Mouse (Mus musculus): ENCODE measurements around the gene Catsperd. TPM values are rescaled to one million over a fixed set of nuclear protein-coding genes. Genes with fewer than 3 reads are reported as not detected.
A peak's percentile ranks its signal among the peaks of the same experiment; 100 is the strongest.

The Catsperd gene
- total and polyA plus RNA-seq, 3 experiments: not detected

DNA sequence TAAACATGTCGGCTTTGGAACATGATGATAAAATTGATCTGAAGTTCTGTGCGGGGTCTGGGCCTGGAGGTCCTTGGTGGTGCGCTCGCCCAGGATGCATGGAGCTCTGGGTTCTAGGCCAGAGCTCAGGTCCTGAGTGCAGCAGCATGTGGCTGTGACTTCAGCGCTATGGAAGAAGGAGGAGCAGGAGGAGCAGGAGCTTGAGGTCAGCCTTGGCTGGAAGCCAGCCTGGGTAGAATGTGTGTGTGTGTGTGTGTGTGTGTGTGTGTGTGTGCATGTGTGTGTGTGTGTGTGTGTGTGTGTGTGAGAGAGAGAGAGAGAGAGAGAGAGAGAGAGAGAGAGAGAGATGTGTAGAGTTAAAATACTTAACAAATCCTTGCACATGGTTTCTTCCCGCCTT, 28.2 kb downstream of the Catsperd start:
- Histone ChIP-seq H3K27me3 (ENCODE audit: insufficient read depth, low read length) (peaks cover 59% of the 10 kb centered on the region), H3K4me3 (ENCODE audit: low read depth, low read length) (no peak overlapping the region), H3K9me3 (replicated peaks) (no peaks in the 10 kb centered on the region), H3K4me1 (ENCODE audit: insufficient read depth, low read depth, low read length) (peaks cover 18% of the 10 kb centered on the region), H3K36me3 (replicated peaks) (no peaks in the 10 kb centered on the region)
- ATAC-seq (ENCODE audit: extremely low read depth, insufficient number of reproducible peaks, low FRiP score, poor library complexity, severe bottlenecking) (no peak), DNase-seq (ENCODE audit: low spot score) (no peak)
- no peak for TF ChIP-seq POLR2AphosphoS5 (IDR thresholded peaks at IDR 0.05; ENCODE audit: insufficient replicate concordance, low read depth, low read length)
- TF ChIP-seq GATA2 (IDR thresholded peaks at IDR 0.05; ENCODE audit: borderline replicate concordance, low read depth, low read length): no peak
- no peak for TF ChIP-seq CTCF (IDR thresholded peaks at IDR 0.05; ENCODE audit: low read depth, low read length)
- no peak for TF ChIP-seq GATA1 (IDR thresholded peaks at IDR 0.05; ENCODE audit: borderline replicate concordance, low read length)
- TF ChIP-seq TAL1 (conservative IDR thresholded peaks at IDR 0.05; ENCODE audit: low read depth, low read length): no peak

DNA sequence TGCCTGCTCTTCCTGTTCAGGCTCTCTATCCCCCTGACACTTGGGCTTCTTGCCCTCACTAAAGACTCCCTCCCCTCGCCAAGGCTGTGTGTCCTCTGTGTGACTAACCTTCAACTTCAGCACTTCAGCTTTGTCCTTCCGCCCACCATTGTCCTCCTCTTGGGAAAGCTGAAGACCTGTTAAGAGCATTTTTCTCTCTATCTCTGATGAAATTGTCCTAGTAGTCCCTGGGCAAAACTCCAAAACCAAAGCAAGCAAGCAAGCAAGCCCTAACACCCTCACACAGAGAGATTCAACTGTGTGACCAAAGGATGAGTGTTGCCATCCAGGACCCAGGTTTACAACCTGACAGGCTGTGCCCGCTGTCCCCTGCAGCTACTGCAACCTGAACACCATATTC, 35.7 kb downstream of the Catsperd start:
- Histone ChIP-seq H3K36me3 (replicated peaks) (no peaks in the 10 kb centered on the region), H3K4me1 (ENCODE audit: insufficient read depth, low read depth, low read length) (peaks cover 30% of the 10 kb centered on the region), H3K9me3 (replicated peaks) (no peaks in the 10 kb centered on the region), H3K4me3 (ENCODE audit: low read depth, low read length) (no peak overlapping the region), H3K27me3 (ENCODE audit: insufficient read depth, low read length) (peaks cover 78% of the 10 kb centered on the region)
- TF ChIP-seq TAL1 (conservative IDR thresholded peaks at IDR 0.05; ENCODE audit: low read depth, low read length) (no peak), GATA1 (IDR thresholded peaks at IDR 0.05; ENCODE audit: borderline replicate concordance, low read length) (no peak), CTCF (IDR thresholded peaks at IDR 0.05; ENCODE audit: low read depth, low read length) (no peak), GATA2 (IDR thresholded peaks at IDR 0.05; ENCODE audit: borderline replicate concordance, low read depth, low read length) (no peak), POLR2AphosphoS5 (IDR thresholded peaks at IDR 0.05; ENCODE audit: insufficient replicate concordance, low read depth, low read length) (no peak)
- DNase-seq (ENCODE audit: low spot score) (no peak), ATAC-seq (ENCODE audit: extremely low read depth, insufficient number of reproducible peaks, low FRiP score, poor library complexity, severe bottlenecking) (no peak)

DNA sequence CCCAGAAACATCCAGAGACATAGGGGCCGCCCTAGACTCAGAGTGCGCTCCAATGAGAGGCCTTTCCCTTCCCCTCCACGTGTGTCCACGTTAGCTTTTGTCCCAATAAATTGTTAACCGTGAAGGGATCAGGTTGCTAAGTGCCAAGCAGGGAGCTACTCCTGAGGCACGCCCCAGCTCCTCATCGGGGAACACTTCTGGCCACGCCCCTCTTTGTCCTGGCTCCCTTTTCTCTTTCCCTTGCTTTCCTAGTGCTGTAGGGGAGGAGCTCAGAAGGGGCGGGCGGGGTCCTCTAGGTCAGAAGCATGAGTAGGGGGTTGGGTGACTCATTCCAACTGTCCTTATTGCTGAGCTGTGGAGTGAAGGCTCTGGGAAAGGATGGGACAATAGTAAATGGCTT, 36.4 kb downstream of the Catsperd start:
- Histone ChIP-seq H3K36me3 (replicated peaks) (no peaks in the 10 kb centered on the region), H3K27me3 (ENCODE audit: insufficient read depth, low read length) (peaks cover 77% of the 10 kb centered on the region), H3K4me3 (ENCODE audit: low read depth, low read length) (no peak overlapping the region), H3K9me3 (replicated peaks) (no peaks in the 10 kb centered on the region), H3K4me1 (ENCODE audit: insufficient read depth, low read depth, low read length) (peaks cover 33% of the 10 kb centered on the region)
- no peak for DNase-seq (ENCODE audit: low spot score)
- ATAC-seq (ENCODE audit: extremely low read depth, insufficient number of reproducible peaks, low FRiP score, poor library complexity, severe bottlenecking): no peak
- no peak for TF ChIP-seq GATA2 (IDR thresholded peaks at IDR 0.05; ENCODE audit: borderline replicate concordance, low read depth, low read length)
- no peak for TF ChIP-seq TAL1 (conservative IDR thresholded peaks at IDR 0.05; ENCODE audit: low read depth, low read length)
- TF ChIP-seq POLR2AphosphoS5 (IDR thresholded peaks at IDR 0.05; ENCODE audit: insufficient replicate concordance, low read depth, low read length): no peak
- TF ChIP-seq CTCF (IDR thresholded peaks at IDR 0.05; ENCODE audit: low read depth, low read length): no peak
- no peak for TF ChIP-seq GATA1 (IDR thresholded peaks at IDR 0.05; ENCODE audit: borderline replicate concordance, low read length)

DNA sequence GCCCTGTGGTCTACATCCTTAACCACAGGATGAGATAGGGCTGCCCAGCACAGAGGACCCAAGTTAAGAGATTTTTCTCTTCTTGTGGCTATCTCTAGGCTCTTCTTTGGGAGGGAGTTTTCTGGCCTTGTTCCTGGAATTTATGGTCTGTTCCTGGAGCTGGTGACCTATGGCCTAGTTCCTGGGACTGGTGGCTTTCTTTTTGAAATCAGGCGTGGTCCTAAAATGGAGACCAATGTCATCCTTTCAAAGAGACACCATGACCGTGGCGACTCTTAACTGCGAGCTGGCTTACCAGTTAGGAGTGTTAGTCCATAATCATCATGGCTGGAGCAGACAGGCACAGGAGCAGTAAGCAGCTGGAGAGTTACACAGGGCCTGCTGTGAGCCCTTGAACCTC, 38.4 kb downstream of the Catsperd start:
- Histone ChIP-seq H3K9me3 (replicated peaks) (no peaks in the 10 kb centered on the region), H3K4me1 (ENCODE audit: insufficient read depth, low read depth, low read length) (peaks cover 30% of the 10 kb centered on the region), H3K27me3 (ENCODE audit: insufficient read depth, low read length) (peaks cover 61% of the 10 kb centered on the region), H3K36me3 (replicated peaks) (no peaks in the 10 kb centered on the region), H3K4me3 (ENCODE audit: low read depth, low read length) (no peak overlapping the region)
- no peak for ATAC-seq (ENCODE audit: extremely low read depth, insufficient number of reproducible peaks, low FRiP score, poor library complexity, severe bottlenecking)
- DNase-seq (ENCODE audit: low spot score): no peak
- no peak for TF ChIP-seq CTCF (IDR thresholded peaks at IDR 0.05; ENCODE audit: low read depth, low read length)
- TF ChIP-seq TAL1 (conservative IDR thresholded peaks at IDR 0.05; ENCODE audit: low read depth, low read length): no peak
- no peak for TF ChIP-seq GATA2 (IDR thresholded peaks at IDR 0.05; ENCODE audit: borderline replicate concordance, low read depth, low read length)
- no peak for TF ChIP-seq GATA1 (IDR thresholded peaks at IDR 0.05; ENCODE audit: borderline replicate concordance, low read length)
- no peak for TF ChIP-seq POLR2AphosphoS5 (IDR thresholded peaks at IDR 0.05; ENCODE audit: insufficient replicate concordance, low read depth, low read length)

DNA sequence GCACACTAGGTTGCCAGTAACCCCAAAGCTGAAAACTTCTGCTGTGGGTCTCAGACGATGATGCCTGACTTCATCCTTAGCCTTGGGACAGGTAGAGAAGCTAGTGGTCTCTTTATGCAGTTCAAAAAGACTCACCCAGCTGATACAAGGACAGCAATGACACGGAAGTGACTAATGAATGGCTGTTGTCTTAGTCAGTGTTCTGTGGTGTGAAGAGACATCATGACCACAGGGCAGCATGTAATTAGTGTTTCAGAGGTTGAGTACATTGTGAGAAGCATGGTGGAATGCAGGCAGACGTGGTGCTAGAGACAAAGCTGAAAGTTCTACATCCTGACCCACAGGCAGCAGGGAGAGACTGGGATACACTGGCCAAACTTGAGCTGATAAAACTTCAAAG, 39.6 kb downstream of the Catsperd start:
- H3K36me3 ChIP-seq (replicated peaks): no peaks in the 10 kb centered on the region
- H3K9me3 ChIP-seq (replicated peaks): no peaks in the 10 kb centered on the region
- TF ChIP-seq CTCF (IDR thresholded peaks at IDR 0.05; ENCODE audit: low read depth, low read length): no peak
- no peak for TF ChIP-seq GATA1 (IDR thresholded peaks at IDR 0.05; ENCODE audit: borderline replicate concordance, low read length)
- TF ChIP-seq POLR2AphosphoS5 (IDR thresholded peaks at IDR 0.05; ENCODE audit: insufficient replicate concordance, low read depth, low read length): no peak
- TF ChIP-seq TAL1 (conservative IDR thresholded peaks at IDR 0.05; ENCODE audit: low read depth, low read length): no peak
- no peak for TF ChIP-seq GATA2 (IDR thresholded peaks at IDR 0.05; ENCODE audit: borderline replicate concordance, low read depth, low read length)
- H3K27me3 ChIP-seq (ENCODE audit: insufficient read depth, low read length): peaks cover 52% of the 10 kb centered on the region
- peaks cover 37% of the 10 kb centered on the region for H3K4me1 ChIP-seq (ENCODE audit: insufficient read depth, low read depth, low read length)
- ATAC-seq (ENCODE audit: extremely low read depth, insufficient number of reproducible peaks, low FRiP score, poor library complexity, severe bottlenecking) (no peak), DNase-seq (ENCODE audit: low spot score) (no peak)
- no peak overlapping the region for H3K4me3 ChIP-seq (ENCODE audit: low read depth, low read length)

DNA sequence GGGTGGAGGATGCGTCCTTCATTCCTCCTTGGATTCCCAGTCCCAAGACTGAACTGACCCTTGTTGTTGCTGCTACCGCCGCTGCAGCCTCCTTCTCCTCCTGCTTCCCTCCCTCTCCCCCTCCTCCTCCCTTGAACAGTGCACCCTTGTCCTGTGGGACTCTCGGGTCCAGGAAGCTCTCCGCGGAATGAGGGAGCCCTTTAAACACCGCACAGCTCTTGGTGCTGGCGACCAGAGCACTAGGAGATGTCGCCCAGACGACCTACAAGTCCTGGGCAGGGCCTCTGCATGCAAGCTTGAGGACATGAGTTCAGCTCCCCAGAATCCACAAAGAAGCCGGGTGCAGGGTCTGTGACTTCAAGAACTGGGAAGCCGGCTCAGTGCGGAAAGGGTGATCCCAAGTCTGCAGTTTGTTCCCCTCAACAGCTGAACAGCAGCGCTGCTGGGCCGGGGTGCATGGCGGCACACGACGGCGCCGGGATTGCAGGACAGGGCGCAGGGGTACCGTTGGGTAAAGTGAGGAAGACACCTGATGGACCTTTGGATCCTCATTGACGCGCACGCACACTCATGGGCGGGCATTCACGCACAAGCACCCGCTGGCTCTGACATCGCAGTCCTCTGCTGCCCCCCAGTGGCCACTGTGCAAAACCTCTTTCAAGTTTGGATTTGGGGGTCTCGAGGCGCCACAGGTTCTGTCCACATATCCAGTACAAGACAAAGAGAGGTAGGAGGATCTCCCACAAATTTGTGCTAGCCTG, 40.6 kb downstream of the Catsperd start:
- H3K4me3 ChIP-seq (ENCODE audit: low read depth, low read length): peak overlapping the region; percentile 63; the same call in 1 of the 2 replicates
- no peak for ATAC-seq (ENCODE audit: extremely low read depth, insufficient number of reproducible peaks, low FRiP score, poor library complexity, severe bottlenecking)
- no peaks in the 10 kb centered on the region for H3K9me3 ChIP-seq (replicated peaks)
- H3K27me3 ChIP-seq (ENCODE audit: insufficient read depth, low read length): peaks cover 42% of the 10 kb centered on the region
- no peaks in the 10 kb centered on the region for H3K36me3 ChIP-seq (replicated peaks)
- peak; percentile 52 for DNase-seq (ENCODE audit: low spot score)
- peaks cover 40% of the 10 kb centered on the region for H3K4me1 ChIP-seq (ENCODE audit: insufficient read depth, low read depth, low read length)
- TF ChIP-seq CTCF (IDR thresholded peaks at IDR 0.05; ENCODE audit: low read depth, low read length): peak; percentile 68
- TF ChIP-seq GATA1 (IDR thresholded peaks at IDR 0.05; ENCODE audit: borderline replicate concordance, low read length): no peak

All from G1E (cell line).